Mouse (Mus musculus) ovary, adult 10 weeks (tissue): Measurements from ENCODE around the gene Idh3a. TPM values are rescaled to one million over a fixed set of nuclear protein-coding genes. Genes with fewer than 3 reads are reported as not detected.

Experiments used
- polyA plus RNA-seq: library from polyadenylated mRNA; stranded (reverse); fragments of 350-450 nt; fragmentation: Illumina TruSeq; extraction: RNeasy Lipid Tissue Mini Kit (QIAGEN cat#74804); gene quantifications from one replicate; pipeline ENCODE4 v1.2.3, GENCODE M21; 2014

Idh3a gene
- 151 TPM for polyA plus RNA-seq

DNA sequence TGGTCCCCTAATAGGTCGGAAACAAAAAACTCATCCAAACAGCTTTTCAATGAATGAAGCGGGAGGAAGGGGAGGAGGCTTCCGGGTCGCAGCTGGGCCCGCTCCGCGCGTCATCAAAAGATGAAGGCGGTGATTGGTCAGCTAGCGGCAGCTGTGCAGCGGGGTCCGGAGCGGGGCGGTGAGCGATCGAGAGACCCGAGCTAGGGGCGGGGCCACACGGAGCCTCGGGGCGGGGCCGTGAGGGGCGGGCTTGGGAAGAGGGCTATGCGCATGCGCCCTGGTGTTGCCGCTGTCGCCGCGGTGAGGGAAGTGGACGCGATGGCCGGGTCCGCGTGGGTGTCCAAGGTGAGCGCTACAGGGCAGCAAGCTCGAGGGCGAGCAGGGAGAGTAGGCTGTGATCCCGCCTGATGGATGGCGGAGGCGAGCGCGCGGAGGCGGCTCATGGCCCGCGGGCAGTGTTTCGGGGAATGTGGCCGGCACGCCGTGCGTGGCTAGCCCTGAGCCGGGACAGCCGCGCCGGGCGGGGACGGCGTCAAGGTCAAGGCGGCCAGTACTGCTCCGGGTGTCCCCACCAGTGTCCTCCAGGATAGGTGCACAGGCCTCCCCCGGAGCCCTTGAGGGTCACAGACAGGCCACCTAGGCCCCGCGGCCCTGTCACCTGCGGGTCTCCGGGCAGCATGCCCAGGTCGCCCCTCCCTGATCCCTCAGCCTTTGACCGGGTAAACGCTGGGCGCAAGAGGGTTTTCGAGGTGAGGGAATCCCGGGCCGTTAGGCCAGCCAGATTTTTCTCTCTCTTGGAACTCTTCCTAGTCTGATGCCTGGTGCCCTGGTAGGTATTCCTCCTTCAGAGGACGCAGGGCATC lies at the start of gene Idh3a:
TSS of gene Idh3a (plus strand) at position 136 of the 863 bp plus-strand sequence.

DNA sequence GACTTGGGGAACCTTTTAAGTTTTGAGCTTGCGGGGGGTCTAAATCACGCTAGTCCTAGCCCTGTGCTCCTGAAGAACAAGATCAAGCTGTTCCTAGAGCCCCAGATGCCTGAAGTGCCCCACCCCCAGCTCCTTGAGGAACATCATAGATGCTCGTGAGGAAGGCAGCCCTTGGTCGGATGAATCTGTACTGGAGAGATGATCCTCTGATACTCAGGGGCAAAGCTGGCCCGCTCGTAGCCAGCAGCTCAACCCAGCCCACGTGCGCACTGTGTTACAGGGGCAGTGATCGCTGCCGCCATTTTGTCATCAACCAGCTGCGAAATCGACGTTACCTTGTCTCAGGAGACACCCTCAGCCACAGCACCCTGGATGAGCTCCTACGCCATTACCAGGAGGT lies 47.5 kb upstream of the Idh3a start, which contains the start of gene Sh2d7:
TSS of gene Sh2d7 (plus strand) at position 301 of the 400 bp plus-strand sequence.

GRCm38 (mm10) chr9:54559771-54560471 lies 26.2 kb upstream of the Idh3a start, which contains the start of gene Cib2:
Cib2 (minus strand) TSS chr9:54560218.

Other genes starting within 250 kb of the Idh3a start
- gene Dmxl2, start 84.7 kb upstream of the Idh3a start, polyA plus RNA-seq = 26.7 TPM
- gene Sh2d7, start 47.4 kb upstream of the Idh3a start, polyA plus RNA-seq = not detected
- 0.86 TPM for gene Cib2, start 26.1 kb upstream of the Idh3a start, polyA plus RNA-seq
- gene Acsbg1, start 75.5 kb downstream of the Idh3a start, polyA plus RNA-seq = 58.3 TPM
- gene Dnaja4, start 112.5 kb downstream of the Idh3a start, polyA plus RNA-seq = 38.8 TPM
- 99.2 TPM for gene Wdr61, start 148.2 kb downstream of the Idh3a start, polyA plus RNA-seq
- gene Crabp1, start 178.4 kb downstream of the Idh3a start, polyA plus RNA-seq = not detected